Mouse (Mus musculus) layer of hippocampus, adult 8-10 months (tissue): ENCODE measurements around the gene Gm4131. TPM values are rescaled to one million over a fixed set of nuclear protein-coding genes. Genes with fewer than 3 reads are reported as not detected.

Source experiments
- DNase-seq, 2 experiments: peaks; one replicate each; pipeline ENCODE4 v3.0.0; 2022; ENCODE audit warnings: low spot score in 2 of 2
- total RNA-seq, 4 experiments: library from RNA; stranded (reverse); gene quantifications; 2 replicates each; pipeline ENCODE4 v1.2.4; 2022

Gene Gm4131
- total RNA-seq, 4 experiments from 2014 or later = not detected

- no peak for DNase-seq
Observed at GRCm38 (mm10) chr14:62459541-62459940, 107.2 kb downstream of the Gm4131 start.

GRCm38 (mm10) chr14:62457420-62458181, 109.1 kb downstream of the Gm4131 start:
- peak; percentile 80 to 93 for DNase-seq

- no peak for DNase-seq
Observed at GRCm38 (mm10) chr14:62456239-62456747, 110.4 kb downstream of the Gm4131 start, which contains the start of gene Gucy1b2. Gene Gucy1b2, minus strand, starts transcription at chr14:62456289.

- DNase-seq = no peak
Observed at GRCm38 (mm10) chr14:62455570-62455879, 111.2 kb downstream of the Gm4131 start.

GRCm38 (mm10) chr14:62454760-62455569, 111.8 kb downstream of the Gm4131 start:
- DNase-seq = no peak

- DNase-seq = no peak
Observed at GRCm38 (mm10) chr14:62454136-62454535, 112.6 kb downstream of the Gm4131 start.

- DNase-seq = no peak
Observed at GRCm38 (mm10) chr14:62453276-62453675, 113.4 kb downstream of the Gm4131 start.

GRCm38 (mm10) chr14:62450706-62451105, 116.0 kb downstream of the Gm4131 start:
- DNase-seq = no peak

- no peak for DNase-seq
Observed at GRCm38 (mm10) chr14:62447214-62447548, 119.5 kb downstream of the Gm4131 start.

GRCm38 (mm10) chr14:62446385-62447213, 120.1 kb downstream of the Gm4131 start:
- no peak for DNase-seq

- no peak for DNase-seq
Observed at GRCm38 (mm10) chr14:62443840-62444430, 122.8 kb downstream of the Gm4131 start.

GRCm38 (mm10) chr14:62442971-62443370, 123.8 kb downstream of the Gm4131 start:
- no peak for DNase-seq

- no peak for DNase-seq
Observed at GRCm38 (mm10) chr14:62440036-62440435, 126.7 kb downstream of the Gm4131 start.

- DNase-seq = no peak
Observed at GRCm38 (mm10) chr14:62438236-62438635, 128.5 kb downstream of the Gm4131 start.

GRCm38 (mm10) chr14:62437806-62438205, 128.9 kb downstream of the Gm4131 start:
- no peak for DNase-seq

GRCm38 (mm10) chr14:62425277-62425691, 141.4 kb downstream of the Gm4131 start:
- no peak for DNase-seq

- DNase-seq = no peak
Observed at GRCm38 (mm10) chr14:62422265-62422664, 144.5 kb downstream of the Gm4131 start.

- no peak for DNase-seq
Observed at GRCm38 (mm10) chr14:62417501-62417900, 149.2 kb downstream of the Gm4131 start.

GRCm38 (mm10) chr14:62416742-62417134, 150.0 kb downstream of the Gm4131 start:
- DNase-seq = peak; percentile 32 to 48

- DNase-seq = peak; percentile 19 to 36
Observed at GRCm38 (mm10) chr14:62416007-62416741, 150.5 kb downstream of the Gm4131 start.
